Mouse (Mus musculus) lung, postnatal 36 days (tissue): Measurements from ENCODE around the gene Ptprd.

ENCODE experiments used
- DNase-seq: peaks from one replicate; pipeline ENCODE4 v3.0.0; 2022; ENCODE audit warnings: mixed read lengths

Gene Ptprd

DNA sequence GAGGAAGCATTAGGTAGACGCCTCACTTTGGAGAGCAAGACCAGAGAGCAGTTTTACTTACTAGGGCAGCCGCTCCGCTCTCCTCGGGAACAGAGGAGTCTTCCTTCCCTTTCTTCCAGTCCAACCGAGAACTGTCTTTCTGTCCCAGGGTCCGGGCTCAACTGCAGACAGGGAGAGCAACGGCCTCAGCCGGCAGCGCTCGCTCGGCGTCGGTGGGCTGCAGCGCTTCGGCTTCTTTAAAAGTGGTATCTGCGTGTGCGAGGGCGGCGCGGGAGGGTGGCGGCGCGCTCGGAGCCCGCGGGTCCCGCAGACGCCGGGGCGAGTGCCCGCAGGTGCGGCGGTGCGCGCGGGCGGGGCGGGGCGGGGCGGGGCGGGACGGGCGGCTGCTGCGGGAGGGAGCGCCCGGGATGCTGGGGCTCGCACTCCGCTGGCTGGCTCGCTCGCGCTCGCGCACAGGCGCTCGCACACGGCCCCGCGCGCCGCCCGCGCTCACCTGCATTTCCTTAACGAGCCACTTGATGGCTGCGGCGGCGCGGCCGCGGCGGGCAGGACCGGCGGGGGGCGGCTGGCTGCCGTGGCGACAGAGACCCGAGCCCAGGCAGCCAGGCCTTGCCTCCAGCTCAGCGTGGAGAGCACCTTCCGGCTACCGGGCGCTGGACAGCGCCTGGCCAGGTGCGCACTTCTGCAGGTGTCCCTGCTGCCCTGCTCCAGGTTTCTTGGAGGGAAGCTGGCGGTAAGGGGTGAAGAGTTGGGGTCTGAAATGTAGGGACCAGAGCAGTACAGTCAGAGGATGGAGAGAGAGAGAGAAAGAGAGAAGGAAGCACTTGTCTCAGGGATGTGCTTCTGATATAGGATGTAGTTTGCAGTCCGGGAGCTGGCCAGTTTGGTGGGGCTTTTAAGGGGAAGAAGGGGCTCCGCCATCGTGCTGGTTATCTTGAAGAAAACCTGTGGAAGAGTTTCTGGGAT is at the start of gene Ptprd:
Gene Ptprd (minus strand): TSS at position 433 of the 966 bp plus-strand sequence.
- no peak for DNase-seq

DNA sequence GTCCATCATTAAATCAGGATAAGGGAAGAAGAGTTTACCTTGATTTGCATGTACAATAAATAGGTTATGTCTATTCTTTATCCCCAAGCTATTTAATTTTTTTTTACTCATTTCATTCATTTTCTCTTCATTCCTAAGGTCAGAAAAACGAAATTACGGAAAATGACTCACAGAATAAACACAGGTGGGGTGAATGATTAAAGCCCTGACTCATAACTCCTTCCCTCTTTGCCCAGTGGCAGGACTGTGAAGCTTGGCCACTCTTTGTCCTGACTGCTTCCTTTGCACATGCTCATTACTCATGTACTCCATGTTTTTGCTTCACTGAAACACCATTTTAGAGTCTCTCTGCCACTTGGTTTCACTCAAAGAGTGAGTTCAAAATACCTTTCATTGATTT is 24.1 kb upstream of the Ptprd start:
- DNase-seq = no peak

DNA sequence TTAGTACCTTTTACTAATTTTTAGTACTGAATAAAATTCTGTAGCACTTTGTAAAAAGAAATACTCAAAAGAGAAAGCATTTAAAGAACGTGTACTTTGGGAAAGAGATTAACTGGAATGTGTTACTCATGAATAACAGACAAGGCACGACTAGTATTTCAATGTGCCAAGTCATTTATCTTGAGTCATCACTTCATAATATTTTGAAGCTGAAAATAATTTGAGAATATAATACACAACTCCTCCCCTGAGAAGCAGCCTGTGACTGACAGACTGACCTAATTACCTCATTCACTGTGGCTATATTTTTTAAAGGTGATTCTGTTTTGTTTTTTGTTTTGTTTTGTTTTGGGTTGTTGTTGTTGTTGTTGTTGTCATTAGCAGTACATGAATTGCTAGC is 23.6 kb upstream of the Ptprd start:
- no peak for DNase-seq

DNA sequence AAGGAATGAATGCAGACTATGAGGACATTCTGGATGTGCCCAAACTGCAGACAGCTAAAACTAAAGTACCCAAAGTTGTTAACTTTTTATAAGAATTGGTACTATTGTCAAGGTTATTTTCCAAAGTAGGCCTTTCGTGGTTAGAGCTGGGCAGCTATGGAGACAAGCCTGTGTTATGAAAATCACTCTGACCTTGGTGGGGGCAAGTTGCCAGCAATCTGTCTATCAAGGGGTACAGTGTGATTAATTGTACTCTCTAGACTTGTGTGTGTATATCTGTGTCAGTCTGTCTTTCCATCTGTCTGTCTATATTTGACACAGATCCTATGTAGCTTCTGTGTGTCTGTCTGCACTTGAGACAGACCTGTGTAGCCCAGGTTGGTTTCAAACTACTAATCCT is 22.9 kb upstream of the Ptprd start:
- DNase-seq = no peak

DNA sequence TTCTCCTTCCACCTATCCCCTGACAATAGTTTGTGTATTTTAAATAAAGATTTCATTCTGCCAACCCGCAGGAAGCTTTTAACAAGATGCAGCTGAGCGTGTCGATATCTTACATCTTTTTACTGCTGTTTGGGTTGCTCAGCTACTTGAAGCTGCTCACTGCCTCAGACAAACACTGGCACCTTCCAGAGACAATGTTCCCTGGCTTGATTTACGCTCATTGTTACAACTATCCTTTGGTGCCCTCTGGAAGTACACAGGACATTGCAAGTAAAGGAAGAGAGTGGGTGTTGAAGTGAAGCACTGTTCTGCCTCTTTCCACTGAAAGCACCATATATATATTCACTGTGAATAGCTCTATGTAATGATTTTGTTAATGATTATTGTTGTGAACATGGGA is 2.2 kb upstream of the Ptprd start:
- DNase-seq = no peak

DNA sequence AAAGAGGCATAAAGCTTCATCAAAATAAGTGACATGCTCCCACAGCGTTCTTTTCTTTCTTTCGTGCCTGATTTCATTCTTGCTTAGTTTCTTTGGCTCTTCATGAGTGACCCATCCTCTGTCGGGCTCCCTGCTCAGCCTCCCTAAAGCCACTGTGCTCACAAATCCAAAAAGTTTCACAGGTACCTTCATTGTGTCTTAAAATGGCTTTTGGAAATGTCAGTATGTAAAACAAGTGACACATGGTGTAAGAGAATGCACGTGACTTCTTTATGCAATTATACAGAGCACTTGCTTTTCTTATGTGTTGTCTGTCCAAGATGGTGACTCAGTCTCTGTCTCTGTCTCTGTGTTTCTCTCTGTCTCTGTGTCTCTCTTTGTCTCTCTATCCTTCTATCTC is 1.2 kb upstream of the Ptprd start:
- DNase-seq = no peak

DNA sequence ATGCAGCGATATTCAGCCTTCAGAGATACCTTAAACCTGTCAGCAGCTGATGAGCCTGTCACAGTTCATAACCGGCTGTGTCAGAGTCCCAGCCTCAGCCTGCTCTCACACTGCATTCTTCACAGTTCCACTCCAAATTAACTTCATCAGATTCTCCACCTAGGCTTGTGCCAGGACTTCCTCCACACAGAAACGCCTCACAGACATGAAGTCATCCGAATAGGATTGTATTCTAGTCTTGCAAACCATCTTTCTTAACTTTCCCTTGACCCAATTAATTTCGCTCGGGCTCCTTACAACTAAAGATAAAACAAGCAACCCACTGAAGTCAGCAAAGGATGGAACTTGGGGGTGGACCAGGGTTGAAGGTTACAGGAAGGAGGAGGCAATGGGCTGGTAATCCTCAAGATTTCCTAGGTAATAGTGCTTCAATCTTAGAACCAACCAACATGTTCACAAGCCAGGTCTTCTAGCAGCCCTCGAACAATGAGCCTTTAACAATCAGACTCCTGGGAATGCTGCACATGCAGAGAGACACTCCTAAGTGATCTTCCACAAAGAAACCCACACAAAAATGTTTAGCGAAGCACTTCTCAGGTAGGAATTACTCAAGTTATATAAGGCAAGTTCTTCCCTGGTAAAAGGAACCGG is 758 bp downstream of the Ptprd start:
- no peak for DNase-seq

DNA sequence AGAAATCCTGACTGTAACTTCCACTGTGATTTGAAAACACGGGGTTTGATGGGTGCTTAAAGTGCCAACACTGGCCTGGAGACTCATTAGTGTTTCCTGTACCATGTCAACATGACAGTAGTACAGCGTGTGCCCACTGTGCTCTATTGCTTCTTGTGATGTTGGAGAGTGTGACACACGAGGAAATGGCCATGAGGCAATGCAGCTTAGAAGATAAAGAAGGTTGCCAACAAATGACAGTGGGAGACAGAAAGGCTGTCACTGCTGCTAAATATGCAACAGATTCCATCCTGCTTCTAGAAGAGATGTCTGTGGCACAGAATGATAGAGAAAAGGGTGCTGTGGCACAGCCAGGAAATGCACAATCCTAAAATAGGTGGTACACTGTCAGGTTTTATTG is 6.7 kb downstream of the Ptprd start:
- DNase-seq = no peak

DNA sequence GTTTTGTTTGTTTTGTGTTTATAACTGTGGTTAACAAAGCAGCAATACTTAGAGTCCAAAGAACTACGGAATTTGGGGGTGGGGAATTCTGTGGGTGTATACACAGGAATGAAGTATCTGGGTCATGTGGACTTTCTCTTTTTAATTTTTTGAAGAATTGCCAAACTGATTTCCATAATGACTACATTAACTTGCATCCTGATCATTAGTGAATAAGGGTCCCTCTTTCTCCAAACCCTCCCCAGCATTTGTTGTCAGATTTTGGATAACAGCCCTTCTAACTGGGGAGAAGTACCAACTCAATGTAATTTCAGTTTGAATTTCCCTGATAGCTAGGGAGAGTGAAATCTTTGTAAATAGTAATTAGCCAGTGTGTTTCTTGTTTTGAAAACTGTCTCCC is 43.3 kb downstream of the Ptprd start:
- DNase-seq = no peak

DNA sequence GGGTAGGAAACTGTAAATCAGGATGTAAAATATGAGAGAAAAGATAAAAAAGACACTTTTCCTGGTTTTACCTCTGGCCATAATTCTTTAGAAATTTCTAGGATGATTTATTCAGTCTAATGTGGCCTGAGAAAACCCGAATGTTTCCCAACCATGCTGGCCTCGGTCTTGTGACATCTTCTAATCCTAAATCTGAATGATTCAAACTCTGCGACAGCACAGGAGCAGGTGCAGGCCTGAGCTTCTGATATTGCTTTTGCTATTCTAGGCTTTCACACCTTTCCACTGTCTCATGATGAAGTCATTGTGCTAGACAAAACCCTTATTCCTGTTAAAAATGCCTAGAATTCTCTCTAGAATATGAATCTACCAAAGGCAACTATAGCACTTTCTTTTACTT is 51.3 kb downstream of the Ptprd start:
- DNase-seq = no peak

DNA sequence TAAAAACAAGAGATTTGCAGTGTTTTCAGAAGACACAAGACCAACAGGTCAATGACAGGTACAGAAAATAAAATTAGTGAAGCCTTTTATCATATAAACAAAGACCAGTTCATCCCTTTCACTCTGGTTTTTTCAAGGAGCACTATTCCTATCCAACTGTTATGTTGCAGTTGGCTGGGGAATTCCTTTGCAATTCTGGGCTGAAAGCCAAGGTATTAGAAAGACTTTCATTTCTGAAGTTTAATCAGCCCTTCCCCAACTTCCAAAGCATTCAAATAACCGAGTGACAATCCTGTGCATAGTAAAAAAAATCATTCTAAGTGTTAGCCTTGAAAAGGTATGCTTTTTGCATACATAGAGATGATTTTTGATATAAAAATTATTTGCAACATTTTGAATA is 61.2 kb downstream of the Ptprd start:
- DNase-seq = no peak

DNA sequence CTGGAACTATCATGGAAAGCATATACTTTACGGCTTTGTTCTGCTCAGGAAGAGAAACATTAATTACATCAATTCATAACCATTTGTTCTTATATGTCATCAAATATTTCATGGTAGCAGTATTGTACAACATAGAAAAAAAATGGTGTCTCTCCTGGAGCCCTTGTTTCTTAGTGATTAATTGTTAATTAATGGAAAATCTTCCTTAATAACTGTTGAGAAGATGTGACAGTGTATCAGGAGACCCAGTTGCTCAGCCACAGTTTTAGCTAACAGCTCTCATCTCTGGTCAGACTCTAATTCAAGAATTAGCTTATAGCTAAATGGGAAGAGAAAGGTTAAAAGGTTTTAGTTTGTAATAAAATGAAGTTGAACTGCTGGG is 69.0 kb downstream of the Ptprd start:
- DNase-seq = no peak

DNA sequence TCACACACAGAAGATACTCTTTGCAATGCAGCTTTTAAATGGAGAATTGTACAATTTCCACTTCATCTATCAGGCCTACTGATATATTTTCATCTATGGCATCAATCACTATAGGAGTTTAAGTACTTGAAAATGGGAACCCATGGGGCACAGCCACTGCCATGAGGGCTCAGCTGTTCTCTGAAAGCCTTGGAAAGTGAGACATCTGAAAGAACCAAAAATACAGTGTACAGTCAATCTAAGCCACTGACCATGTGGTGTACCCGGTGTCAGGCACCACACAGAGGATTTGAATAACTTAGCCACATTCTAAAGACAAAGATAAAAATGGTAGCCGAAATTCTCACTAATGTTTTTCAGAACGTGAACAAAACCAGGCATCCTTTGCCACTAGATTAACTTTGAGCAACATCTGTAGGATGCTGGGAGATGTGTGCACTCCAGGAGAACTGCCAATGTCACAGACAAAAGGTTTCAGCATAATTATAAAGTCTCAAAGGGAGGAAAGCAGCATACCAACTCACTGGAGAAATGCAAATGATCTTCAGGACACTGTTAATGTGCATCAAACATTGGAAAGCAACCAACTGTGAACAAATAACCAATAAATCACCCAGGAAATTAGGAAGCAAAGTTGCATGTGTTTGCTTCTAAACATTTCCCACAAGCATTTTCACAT is 69.5 kb downstream of the Ptprd start:
- no peak for DNase-seq

DNA sequence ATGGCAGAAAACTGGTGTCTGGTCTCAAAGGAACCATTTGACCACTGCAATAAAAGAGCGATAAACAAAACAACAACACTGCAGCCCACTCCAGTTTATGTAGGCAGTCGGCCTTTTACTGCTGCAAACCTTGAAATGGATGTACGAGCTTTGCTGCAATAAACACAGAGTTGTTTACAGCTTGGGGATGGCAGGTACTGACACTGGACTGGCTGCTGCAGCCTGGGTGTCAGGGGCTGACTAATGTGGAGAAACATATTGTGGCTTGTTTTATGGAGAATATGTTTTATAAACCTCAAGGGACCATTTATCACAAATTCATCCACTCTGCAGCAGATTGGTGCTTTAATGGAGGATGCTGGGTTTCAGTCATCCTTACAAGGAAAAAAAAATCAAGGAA is 100.9 kb downstream of the Ptprd start:
- no peak for DNase-seq

DNA sequence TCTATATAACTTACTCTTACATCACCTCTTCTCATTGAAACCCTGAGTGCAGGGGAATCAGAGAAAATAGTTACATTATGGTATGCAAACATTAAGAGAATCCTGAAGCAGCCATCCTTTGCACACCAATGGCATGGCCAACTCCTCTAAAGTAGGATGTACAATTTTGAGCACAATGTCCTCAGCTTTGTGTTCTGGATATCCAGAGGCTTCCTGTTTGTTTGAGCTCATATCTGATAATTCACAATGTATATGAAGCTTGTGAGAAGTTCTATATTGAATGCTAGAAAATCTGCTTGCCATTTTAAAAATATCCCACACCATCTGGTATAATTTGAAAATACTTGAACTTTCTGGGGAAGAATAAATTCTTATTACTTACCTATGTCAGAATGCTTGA is 114.2 kb downstream of the Ptprd start:
- no peak for DNase-seq

DNA sequence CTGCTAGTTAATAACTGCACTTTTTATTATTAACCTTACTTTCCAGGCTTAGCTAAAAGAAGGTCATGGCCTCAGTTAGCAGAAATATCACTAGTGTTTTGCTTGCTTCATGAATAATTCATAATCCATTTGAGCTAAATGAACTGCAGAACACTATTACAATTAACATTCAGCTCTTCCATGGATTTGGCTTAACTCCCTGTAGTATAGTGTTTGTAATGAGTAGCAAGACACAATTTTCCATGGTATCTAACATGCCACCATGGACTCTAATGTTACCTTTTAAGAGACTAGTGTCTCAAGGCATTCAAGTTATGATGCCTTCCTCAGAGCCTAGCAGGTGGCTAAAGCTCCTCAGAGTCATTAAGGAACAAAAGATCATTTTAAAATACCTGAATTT is 129.0 kb downstream of the Ptprd start:
- no peak for DNase-seq

DNA sequence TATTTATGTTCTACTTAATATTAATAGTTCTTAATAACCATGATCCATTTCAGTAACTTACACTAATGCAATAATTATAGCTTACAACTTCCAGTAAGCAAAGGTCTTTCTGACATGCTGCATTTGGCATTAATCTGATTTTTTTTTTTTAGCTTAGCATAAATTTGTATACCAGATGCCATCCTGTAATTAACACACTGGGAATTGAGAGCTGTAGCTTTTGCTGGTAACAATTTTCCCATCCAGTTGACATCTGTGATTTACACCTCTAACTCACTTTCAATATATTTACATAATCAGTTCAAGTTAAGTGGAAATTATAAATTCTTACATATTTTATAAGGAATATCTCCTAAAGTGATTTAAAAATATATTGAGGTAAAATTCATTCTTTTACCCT is 134.3 kb downstream of the Ptprd start:
- no peak for DNase-seq

DNA sequence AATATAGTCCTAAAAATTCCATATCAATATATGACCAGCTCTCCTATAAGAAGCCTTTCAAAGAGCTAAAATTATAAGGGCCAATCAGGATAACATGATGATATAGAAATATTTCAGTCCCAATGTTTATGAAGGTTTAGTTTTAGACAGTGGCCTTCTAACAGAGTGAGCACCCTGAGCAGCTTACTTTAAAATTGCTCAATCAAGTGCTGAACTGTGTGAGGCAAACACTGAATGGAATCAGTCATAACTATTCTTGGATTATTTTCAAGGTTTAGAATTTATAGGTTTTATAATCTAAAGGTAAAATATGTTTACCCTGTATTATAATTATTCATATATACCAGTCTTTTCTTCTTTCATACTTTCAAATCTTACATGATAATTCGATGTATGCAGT is 134.7 kb downstream of the Ptprd start:
- DNase-seq = no peak

DNA sequence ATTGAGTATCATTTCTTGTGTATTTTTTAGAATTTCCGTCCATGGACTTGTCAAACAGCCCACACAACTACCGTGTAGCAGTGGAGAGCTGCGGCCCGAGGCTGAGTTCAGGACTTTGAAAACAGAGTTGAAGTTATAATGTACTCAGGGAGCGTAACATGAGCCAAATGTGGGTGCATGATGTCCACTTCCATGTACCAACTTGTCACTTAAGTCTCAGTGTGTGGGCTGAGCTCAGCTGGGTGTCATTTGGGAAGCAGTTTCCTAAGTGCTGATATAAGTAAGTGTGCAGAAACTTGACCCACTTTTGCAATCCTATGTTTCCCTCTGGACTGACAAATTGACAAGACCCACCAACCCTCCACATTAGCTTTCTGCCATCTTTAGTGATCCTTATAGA is 173.4 kb downstream of the Ptprd start:
- no peak for DNase-seq

DNA sequence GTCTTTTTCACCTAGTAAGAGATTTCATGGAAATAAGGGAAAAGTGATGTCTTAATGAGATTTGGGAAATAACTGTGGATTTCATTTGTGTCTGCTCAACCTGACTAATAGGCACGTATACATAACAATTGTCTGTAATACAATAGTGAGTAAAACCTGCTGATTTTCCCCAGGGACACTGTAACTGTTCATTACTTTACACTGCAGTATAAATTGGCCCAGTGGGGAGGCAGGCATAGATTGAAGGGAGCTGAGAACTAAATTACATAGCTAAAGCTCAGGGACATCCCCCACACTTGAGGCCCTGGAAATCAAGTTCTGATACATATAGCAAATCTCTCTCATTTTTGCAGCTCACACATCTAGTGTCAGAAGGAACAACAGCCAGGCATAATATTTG is 209.7 kb downstream of the Ptprd start:
- DNase-seq = no peak

DNA sequence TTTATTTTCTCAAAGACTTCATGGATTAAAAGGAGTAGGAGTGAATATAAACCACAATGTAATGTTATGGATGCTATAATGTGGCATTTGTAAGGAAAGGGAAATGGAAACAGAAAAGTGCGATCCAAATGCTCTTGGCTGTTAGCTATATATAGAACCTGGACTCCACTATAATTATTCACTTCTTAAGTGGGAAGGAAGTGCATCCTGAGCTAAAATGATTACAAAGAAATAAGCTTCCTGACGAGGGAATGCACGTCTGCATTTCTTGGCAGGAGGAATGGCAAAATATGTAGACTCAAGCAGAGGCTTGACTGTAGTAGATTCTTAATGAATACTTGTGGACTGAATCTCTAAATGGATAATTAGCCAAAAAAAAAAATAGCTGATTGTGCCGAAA is 219.1 kb downstream of the Ptprd start:
- no peak for DNase-seq

DNA sequence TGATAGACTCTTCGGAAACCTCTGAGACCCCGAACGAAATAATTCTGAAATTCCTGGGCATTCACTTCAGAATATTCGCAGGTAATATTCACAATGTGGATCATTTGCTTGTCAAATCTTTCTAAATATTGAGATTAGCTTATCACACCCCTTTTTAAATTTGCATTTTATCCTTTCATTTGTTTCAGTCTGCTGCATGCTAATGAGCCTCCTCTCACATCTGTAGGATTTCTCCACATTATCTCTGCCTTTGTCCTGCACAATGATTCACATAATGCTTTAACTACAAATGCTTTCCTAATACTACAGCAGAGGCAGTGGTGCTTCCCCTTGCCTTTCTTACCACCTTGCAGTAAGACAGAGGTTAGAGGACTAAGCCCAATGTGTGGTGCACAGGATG is 229.7 kb downstream of the Ptprd start:
- DNase-seq = no peak

DNA sequence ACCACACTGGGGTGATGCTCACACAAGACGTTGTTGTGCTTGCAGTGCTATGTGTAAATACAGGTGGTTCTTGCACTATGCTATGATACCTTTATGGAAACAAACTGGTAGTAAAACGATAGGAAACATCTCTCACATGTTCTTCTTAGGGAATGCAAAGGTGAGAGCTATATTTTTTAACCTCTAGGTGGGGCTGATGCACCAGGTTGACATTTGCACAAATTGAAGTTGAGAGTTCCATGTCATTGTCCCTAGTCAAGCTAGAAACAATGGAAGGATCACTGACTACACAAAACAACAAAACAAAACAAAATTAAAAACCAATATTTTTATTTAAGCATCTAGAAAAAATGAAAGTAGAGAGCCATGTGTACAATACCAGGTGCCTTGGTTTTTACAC is 250.1 kb downstream of the Ptprd start:
- DNase-seq = no peak

DNA sequence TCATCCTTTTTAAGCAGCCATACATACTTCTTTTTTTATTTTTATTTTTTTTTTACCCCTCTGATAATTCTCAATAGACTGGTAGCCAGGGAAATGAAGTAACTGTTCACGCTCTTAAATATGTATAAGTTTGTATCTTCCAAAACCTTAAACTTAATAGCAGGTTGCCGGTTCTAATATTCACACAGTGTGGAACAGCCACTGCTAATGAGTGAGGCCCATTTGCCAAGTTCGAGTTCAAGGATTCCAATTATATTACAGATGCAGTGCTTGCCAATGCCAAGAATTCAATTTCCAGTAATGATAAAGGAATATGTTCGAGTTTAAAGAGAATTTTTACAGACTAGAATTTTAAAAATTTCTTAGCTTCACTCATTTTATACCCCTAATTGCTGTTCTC is 322.3 kb downstream of the Ptprd start:
- no peak for DNase-seq
